10 mouse cellular contexts compared by ENCODE assay signal in genomic region chr14:86062885-86063619, GRCm38 (mm10).
DNase-seq lines count a peak whose midpoint lies in the region; ATAC-seq and TF ChIP-seq lines count a peak whose summit lies in the region.
"Had no signal": no experiment of that assay in that cellular context is flagged by ENCODE, and none has a peak within 500 bp of the region (broad histone marks: within the 10 kb centered on the region; RNA-seq: fewer than 3 reads in every experiment).

No protein-coding gene starts in this region.

- no peaks in the 10 kb centered on the region for H3K9me3 ChIP-seq in midbrain, embryonic 15.5 days
- H3K9me3 ChIP-seq: limb, embryonic 13.5 days had no signal

- WGBS in lung, adult 2 months = 61% methylated on average over 11 of the region's 11 CpGs
- 36% methylated on average over 11 of the region's 11 CpGs for WGBS in midbrain, embryonic 15.5 days

- no peaks in the 10 kb centered on the region for H3K27me3 ChIP-seq in midbrain, embryonic 15.5 days (replicated peaks)
- H3K27me3 ChIP-seq: limb, embryonic 13.5 days had no signal

- ATAC-seq in midbrain, embryonic 15.5 days (replicated peaks) = peak; percentile 87

- DNase-seq in cerebellum, postnatal 10 days = peak; percentile 59 to 65
- no peak for DNase-seq in cerebellum, adult 9-11 months
- DNase-seq in lung, adult 2 months = no peak
- no peak for DNase-seq in lung, postnatal 25 days (ENCODE audit: low spot score)
- peak in 1 of 2 experiments; percentile 8 for DNase-seq in layer of hippocampus, adult 2 months (ENCODE audit: low spot score in 2 of 2)
- DNase-seq in liver = no peak
- DNase-seq in urinary bladder, postnatal 36 days (ENCODE audit: low spot score in 2 of 2) = no peak
- DNase-seq: cerebellum, adult 11-12 months had no signal

- H3K27ac ChIP-seq in layer of hippocampus, adult 2 months = peak overlapping the region; percentile 70
- H3K27ac ChIP-seq in midbrain, embryonic 15.5 days = no peak overlapping the region
- H3K27ac ChIP-seq: limb, embryonic 13.5 days had no signal

- TF ChIP-seq POLR2A in lung, adult 2 months (IDR thresholded peaks at IDR 0.05; ENCODE audit: borderline replicate concordance, extremely low read depth, low read depth, low read length) = no peak

- H3K9ac ChIP-seq in midbrain, embryonic 15.5 days = no peak overlapping the region
- H3K9ac ChIP-seq: limb, embryonic 13.5 days had no signal

- H3K4me2 ChIP-seq in midbrain, embryonic 15.5 days = peak overlapping the region; percentile 23
- H3K4me2 ChIP-seq: limb, embryonic 13.5 days had no signal

- H3K36me3 ChIP-seq in midbrain, embryonic 15.5 days (replicated peaks) = no peaks in the 10 kb centered on the region
- H3K36me3 ChIP-seq: limb, embryonic 13.5 days had no signal

- H3K4me3 ChIP-seq in lung, adult 2 months (replicated peaks; ENCODE audit: extremely low read depth, low read depth, low read length) = no peak overlapping the region
- peak overlapping the region; percentile 8; the same call in 1 of the 2 replicates for H3K4me3 ChIP-seq in layer of hippocampus, adult 2 months
- no peak overlapping the region for H3K4me3 ChIP-seq in midbrain, embryonic 15.5 days
- H3K4me3 ChIP-seq: limb, embryonic 13.5 days had no signal

- no peaks in the 10 kb centered on the region for H3K4me1 ChIP-seq in lung, adult 2 months (ENCODE audit: control insufficient read depth, insufficient read depth, low read length)
- peaks cover 6% of the 10 kb centered on the region for H3K4me1 ChIP-seq in midbrain, embryonic 15.5 days
- H3K4me1 ChIP-seq: limb, embryonic 13.5 days had no signal

- TF ChIP-seq CTCF in lung, adult 2 months (IDR thresholded peaks at IDR 0.05; ENCODE audit: insufficient read depth, low read length) = peak; percentile 48
- peak; percentile 41; the same call in 1 of the 2 replicates for TF ChIP-seq CTCF in layer of hippocampus, adult 2 months (conservative IDR thresholded peaks at IDR 0.05)

Comparison
In these comparisons a context has a peak if more than half of its experiments do, and no peak if none do; other contexts are left out.
1. DNase-seq: peak in cerebellum, postnatal 10 days (2 of 2); none in cerebellum, adult 9-11 months (single experiment), lung, adult 2 months (single experiment), lung, postnatal 25 days (single experiment), liver (single experiment) and urinary bladder, postnatal 36 days (0 of 2).